Mouse (Mus musculus): Measurements from ENCODE around the gene Tmppe.

Tmppe gene

DNA sequence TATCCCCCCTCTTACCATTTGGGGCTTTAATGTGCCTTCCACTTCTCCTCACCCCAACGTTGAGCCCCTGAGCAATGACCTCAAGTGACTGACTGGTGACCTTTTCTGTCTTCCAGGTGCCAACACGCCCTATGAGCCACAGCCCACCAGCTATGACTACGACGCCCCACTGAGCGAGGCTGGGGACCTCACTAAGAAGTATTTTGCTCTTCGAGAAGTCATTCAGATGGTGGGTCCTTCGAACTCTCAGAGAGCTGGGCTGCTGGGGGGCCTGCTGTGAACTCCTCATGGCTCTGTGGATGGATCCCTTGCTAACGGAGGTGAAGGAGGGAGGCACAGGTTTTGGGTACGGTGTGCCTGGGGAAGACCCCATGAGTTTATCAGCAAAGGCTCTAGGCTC lies 42.0 kb downstream of the Tmppe start:
- DNase-seq (ENCODE audit: low read depth, low spot score), result no peak

GRCm38 (mm10) chr9:114443351-114443750 lies 42.4 kb downstream of the Tmppe start:
- no peak for DNase-seq (ENCODE audit: low read depth, low spot score)

GRCm38 (mm10) chr9:114446887-114447286 lies 46.0 kb downstream of the Tmppe start:
- DNase-seq (ENCODE audit: low read depth, low spot score), result no peak

DNA sequence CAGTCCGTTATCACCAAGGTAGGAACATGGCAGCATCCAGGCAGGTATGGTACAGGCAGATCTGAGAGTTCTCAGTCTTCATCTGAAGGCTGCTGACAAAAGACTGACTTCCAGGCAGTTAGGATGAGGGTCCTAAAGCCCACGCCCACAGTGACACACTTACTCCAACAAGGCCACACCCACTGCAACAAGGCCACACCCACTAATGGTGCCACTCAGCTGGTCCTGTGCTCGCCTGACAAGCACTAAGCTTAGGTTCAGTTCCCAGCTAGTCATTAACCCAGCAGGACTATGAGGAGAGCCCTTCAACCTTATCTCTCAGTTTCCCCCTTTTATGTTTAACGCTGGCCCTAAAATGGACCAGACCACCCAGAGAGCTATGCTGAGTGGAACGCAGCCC lies 47.8 kb downstream of the Tmppe start:
- no peak for DNase-seq (ENCODE audit: low read depth, low spot score)

- DNase-seq (ENCODE audit: low read depth, low spot score), result no peak
These were observed 48.3 kb downstream of the Tmppe start for GRCm38 (mm10) chr9:114449120-114449754.

DNA sequence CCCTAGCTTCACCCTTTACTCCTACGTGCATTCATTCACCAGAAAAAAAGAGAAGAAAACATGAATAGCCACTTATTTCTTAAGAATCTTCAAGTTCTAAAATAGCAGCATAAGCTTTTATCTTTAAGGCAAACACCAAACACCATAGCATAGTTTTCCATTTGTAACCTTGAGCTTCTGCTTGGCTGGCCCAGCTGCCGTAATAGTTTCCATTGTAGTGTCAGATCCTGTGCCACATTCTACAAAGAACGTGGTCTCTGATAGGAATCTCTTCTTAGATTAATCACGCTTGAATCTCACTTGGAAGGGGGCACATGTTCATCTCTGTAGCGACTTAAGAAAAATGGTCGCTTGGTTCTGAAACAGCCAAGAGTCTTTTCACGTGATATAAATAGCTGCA lies 50.7 kb downstream of the Tmppe start:
- DNase-seq (ENCODE audit: low read depth, low spot score), result no peak

DNA sequence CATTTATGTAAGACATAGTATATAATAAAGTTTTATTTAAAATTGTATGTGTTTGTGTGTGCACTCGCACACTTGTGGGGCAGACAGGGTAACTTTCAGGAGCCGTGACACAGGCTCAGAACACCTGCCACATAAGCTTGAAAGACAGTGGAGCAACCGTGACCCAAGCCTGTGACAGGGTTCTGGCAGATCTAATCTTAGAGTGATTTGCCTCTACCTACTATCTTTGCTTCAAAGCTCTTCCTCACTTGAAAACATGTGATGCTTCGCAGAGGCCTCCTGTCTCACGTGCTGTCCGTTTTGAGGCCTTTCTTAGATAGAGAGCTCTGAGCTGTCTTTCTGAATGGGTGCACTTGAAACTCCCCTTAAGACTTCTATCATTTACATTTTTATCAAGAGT lies 51.5 kb downstream of the Tmppe start:
- no peak for DNase-seq (ENCODE audit: low read depth, low spot score)

- no peak for DNase-seq (ENCODE audit: low read depth, low spot score)
These were observed 54.5 kb downstream of the Tmppe start for GRCm38 (mm10) chr9:114455420-114455819.

Measured in brain, embryonic 18.5 days (tissue).